Mouse (Mus musculus) spleen, postnatal 0 days (tissue): ENCODE results near the gene Bend4. TPM values are rescaled to one million over a fixed set of nuclear protein-coding genes. Genes with fewer than 3 reads are reported as not detected.

Experiments used
- polyA plus RNA-seq: library from polyadenylated mRNA; unstranded; fragments of >200 nt; fragmentation: Nextera tagmentation; extraction: Ambion mirVana; gene quantifications from 2 replicates; pipeline ENCODE4 v1.2.1, GENCODE M21; 2015

Bend4 gene
- polyA plus RNA-seq = 0.49 and 0.75 TPM in 2 replicates

GRCm38 (mm10) chr5:67427443-67428360, at the start of gene Bend4:
Gene Bend4, minus strand, starts transcription at chr5:67428310.

Other genes starting within 250 kb of the Bend4 start
- 81.6 and 87.0 TPM in 2 replicates for gene Tmem33, start 167.7 kb downstream of the Bend4 start, polyA plus RNA-seq
- 70.1 and 79.1 TPM in 2 replicates for gene Slc30a9, start 121.4 kb downstream of the Bend4 start, polyA plus RNA-seq
- 0.22 and 0.38 TPM in 2 replicates for gene Shisa3, start 179.6 kb upstream of the Bend4 start, polyA plus RNA-seq